Mouse (Mus musculus) midbrain, embryonic 14.5 days (tissue): ENCODE data around the gene Gm20538. TPM values are rescaled to one million over a fixed set of nuclear protein-coding genes. Genes with fewer than 3 reads are reported as not detected.

Experiments used
- ATAC-seq: fragments of 200-750 bp; cut with Nextera tagmentation; 2 replicates; pipeline ENCODE4 v1.8.0; 2017; ENCODE audit warnings: moderate number of reproducible peaks, moderate library complexity; ENCODE audit not compliant: low FRiP score, low TSS enrichment
- DNase-seq: peaks from one replicate; pipeline ENCODE4 v3.0.0-alpha.2; 2015
- H3K27ac ChIP-seq: fragments of 300-500 bp; sonication (generic); replicated peaks from 2 replicates; pipeline ENCODE4 v1.5.1; 2014; ENCODE audit warnings: mild to moderate bottlenecking, low read depth, low read length, moderate library complexity
- H3K27me3 ChIP-seq: fragments of 300-500 bp; sonication (generic); 2 replicates; pipeline ENCODE4 v1.6.1; 2014; ENCODE audit warnings: low read length, control low read depth, mixed read lengths; ENCODE audit not compliant: control insufficient read depth, insufficient read depth
- H3K36me3 ChIP-seq: fragments of 300-500 bp; sonication (generic); 2 replicates; pipeline ENCODE4 v1.6.1; 2014; ENCODE audit warnings: low read length, control low read depth; ENCODE audit not compliant: control insufficient read depth, insufficient read depth
- H3K4me1 ChIP-seq: fragments of 300-500 bp; sonication (generic); 2 replicates; pipeline ENCODE4 v1.6.1; 2014; ENCODE audit warnings: mild to moderate bottlenecking, antibody characterized with exemption, low read length, control low read depth; ENCODE audit not compliant: control insufficient read depth, insufficient read depth
- H3K4me2 ChIP-seq: fragments of 300-500 bp; sonication (generic); 2 replicates; pipeline ENCODE4 v1.6.1; 2014; ENCODE audit warnings: mild to moderate bottlenecking, low read length, moderate library complexity
- H3K4me3 ChIP-seq: fragments of 300-500 bp; sonication (generic); replicated peaks from 2 replicates; pipeline ENCODE4 v1.5.1; 2014; ENCODE audit warnings: low read depth, low read length
- H3K9ac ChIP-seq: fragments of 300-500 bp; sonication (generic); replicated peaks from 2 replicates; pipeline ENCODE4 v1.6.1; 2014; ENCODE audit warnings: mild to moderate bottlenecking, low read length, moderate library complexity
- H3K9me3 ChIP-seq: fragments of 300-500 bp; sonication (generic); 2 replicates; pipeline ENCODE4 v1.6.1; 2016; ENCODE audit warnings: low read length, control low read depth, mixed read lengths; ENCODE audit not compliant: control insufficient read depth
- WGBS: fragments of 180-500 bp; shearing (Covaris S2); extraction: QIAGEN DNeasy Blood & Tissue Kit; methylation state at CpG from one replicate; pipeline ENCODE4 v1.1.7; 2014; 5-methylcytosine and 5-hydroxymethylcytosine counted together
- polyA plus RNA-seq: library from polyadenylated mRNA; unstranded; fragments of >200 nt; fragmentation: Nextera tagmentation; extraction: Ambion mirVana; gene quantifications from 2 replicates; pipeline ENCODE4 v1.2.1, GENCODE M21; 2014

The Gm20538 gene
- polyA plus RNA-seq: not detected in 2 replicates

DNA sequence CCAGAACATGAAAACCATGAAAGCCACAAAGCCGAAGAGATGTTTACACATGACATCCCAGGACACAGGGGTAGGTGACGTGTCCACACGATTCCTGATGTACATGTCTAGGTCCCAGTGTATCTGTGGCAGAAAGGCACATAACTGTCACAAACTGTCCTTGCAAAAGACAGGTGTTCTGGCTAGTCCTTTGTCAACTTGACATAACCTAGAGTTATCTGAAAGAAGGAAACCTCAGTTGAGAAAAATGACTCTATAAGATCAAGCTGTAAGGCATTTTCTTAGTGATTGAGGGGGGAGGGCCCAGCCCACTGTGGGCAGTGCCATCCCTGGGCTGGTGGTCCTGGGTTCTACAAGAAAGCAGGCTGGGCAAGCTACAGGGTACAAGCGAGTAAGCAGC lies at the start of gene Gm20538:
Gene Gm20538, minus strand, starts transcription at position 101 of the 400 bp plus-strand sequence.
- WGBS: 98% methylated on average over 4 of the region's 4 CpGs
- Histone ChIP-seq H3K4me1 (peaks cover 7% of the 10 kb centered on the region; the same call in 1 of the 2 replicates), H3K9ac (no peak within 1 kb of the TSS), H3K27ac (no peak within 1 kb of the TSS), H3K9me3 (no peaks in the 10 kb centered on the region), H3K27me3 (no peaks in the 10 kb centered on the region), H3K4me2 (peak within 1 kb of the TSS; percentile 62; the same call in 1 of the 2 replicates), H3K36me3 (peaks cover 59% of the 10 kb centered on the region), H3K4me3 (no peak within 1 kb of the TSS)
- DNase-seq (no peak), ATAC-seq (no peak)

DNA sequence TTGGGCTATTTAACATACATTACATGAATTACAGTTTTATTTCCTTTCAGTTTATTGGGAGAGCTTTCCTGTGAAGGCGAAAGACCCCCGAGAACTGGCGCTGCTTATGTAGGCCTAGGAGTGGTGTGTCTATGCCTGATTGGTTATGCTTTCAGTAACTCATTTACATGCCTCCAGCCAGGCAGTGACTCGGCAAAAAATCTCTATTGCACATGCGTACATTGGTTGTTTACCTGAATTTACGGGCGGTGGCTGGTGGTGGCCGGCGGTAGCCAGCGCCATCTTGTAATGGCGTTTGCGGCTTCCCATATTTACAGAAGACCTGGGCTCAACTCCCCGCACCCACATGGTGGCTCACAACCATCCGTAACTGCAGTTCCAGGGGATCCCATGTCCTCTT lies 41.5 kb upstream of the Gm20538 start:
- DNase-seq (no peak), ATAC-seq (no peak)
- WGBS: 94% methylated on average over 14 of the region's 14 CpGs
- H3K4me3 ChIP-seq: no peak overlapping the region
- H3K9me3 ChIP-seq: no peaks in the 10 kb centered on the region
- no peak overlapping the region for H3K4me2 ChIP-seq
- no peak overlapping the region for H3K9ac ChIP-seq
- H3K27ac ChIP-seq: no peak overlapping the region
- H3K4me1 ChIP-seq: no peaks in the 10 kb centered on the region
- H3K27me3 ChIP-seq: no peaks in the 10 kb centered on the region
- H3K36me3 ChIP-seq: no peaks in the 10 kb centered on the region

DNA sequence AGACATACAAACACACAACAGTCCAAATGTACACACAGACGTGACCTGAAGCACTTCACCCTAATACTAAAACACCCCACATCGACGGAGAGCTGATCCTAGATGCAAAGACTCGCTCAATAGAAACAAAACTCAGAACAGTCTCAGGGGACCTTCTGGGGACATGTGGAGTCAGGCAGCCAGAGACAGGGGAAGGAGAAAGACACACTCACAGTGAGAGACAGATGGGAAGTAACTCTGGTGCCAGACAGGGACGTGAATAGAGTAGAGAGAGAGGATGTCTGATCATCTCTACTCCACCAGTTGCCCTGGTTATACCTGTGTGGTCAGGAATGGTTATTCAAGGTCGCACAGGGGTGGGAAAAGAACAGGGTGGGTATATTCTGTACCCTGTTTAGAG lies 39.0 kb upstream of the Gm20538 start:
- Histone ChIP-seq H3K9ac (no peak overlapping the region), H3K9me3 (no peaks in the 10 kb centered on the region), H3K4me1 (no peaks in the 10 kb centered on the region), H3K27ac (no peak overlapping the region), H3K4me2 (no peak overlapping the region), H3K27me3 (peaks cover 5% of the 10 kb centered on the region; the same call in 1 of the 2 replicates), H3K36me3 (no peaks in the 10 kb centered on the region), H3K4me3 (no peak overlapping the region)
- WGBS: 67% methylated on average over 6 of the region's 6 CpGs
- ATAC-seq: no peak
- no peak for DNase-seq

DNA sequence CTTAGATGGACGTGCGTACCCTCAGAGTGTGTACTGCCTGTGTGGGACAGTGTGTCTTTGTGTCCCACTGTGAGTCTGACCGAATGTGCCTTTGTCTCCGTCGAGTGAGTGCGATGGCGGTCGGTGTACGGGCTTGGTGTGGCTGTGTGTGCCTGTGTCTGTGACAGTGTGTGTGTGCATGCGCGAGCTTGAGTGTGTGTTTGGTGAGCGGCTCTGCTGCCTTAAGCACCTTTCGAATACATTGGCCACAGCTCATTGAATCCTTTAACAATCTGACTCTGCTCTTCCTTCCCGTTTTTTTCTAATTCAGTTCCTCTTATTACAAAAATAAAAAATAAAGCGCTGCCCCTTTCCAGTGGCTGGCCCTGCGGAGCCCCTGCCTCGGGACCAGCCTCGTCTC lies 38.4 kb upstream of the Gm20538 start:
- ATAC-seq (no peak), DNase-seq (peak; percentile 9)
- WGBS: 69% methylated on average over 18 of the region's 18 CpGs
- H3K36me3 ChIP-seq: no peaks in the 10 kb centered on the region
- H3K4me2 ChIP-seq: no peak overlapping the region
- H3K27ac ChIP-seq: no peak overlapping the region
- H3K4me3 ChIP-seq: no peak overlapping the region
- H3K9me3 ChIP-seq: no peaks in the 10 kb centered on the region
- H3K27me3 ChIP-seq: peaks cover 5% of the 10 kb centered on the region; the same call in 1 of the 2 replicates
- no peaks in the 10 kb centered on the region for H3K4me1 ChIP-seq
- no peak overlapping the region for H3K9ac ChIP-seq

DNA sequence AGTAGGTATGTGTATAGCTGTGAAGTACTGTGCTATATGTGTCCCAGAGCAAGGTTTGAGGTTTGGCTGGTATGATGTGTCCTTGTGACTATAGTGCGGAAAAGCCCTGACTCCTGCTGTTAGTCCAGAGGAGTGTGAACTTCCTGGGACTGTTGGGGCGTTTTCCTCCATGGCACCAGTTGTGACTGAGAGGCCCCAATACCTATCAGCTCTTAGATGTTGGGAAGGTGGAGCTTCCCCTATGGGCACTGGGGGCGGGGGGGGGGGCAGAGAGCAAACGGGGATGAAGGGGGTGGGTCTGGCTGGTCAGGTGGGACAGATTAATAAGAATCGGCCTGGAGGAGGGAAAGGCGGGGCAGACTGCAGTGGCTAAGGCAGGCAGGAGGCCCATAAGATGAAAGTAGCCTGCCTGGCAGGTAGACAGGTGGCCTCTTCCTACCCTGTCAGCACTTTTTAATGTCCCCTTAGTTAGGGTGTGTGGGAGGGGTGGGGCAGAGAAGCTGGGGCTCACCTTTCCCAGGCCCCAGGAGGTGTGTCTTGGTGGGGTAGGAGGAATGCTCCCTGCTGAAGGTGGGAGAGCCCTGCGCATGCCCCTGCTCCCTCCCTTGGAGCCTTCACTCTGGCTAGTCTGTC lies 37.1 kb upstream of the Gm20538 start:
- DNase-seq (no peak), ATAC-seq (no peak)
- whole genome bisulfite sequencing: 53% methylated on average over 7 of the region's 7 CpGs

DNA sequence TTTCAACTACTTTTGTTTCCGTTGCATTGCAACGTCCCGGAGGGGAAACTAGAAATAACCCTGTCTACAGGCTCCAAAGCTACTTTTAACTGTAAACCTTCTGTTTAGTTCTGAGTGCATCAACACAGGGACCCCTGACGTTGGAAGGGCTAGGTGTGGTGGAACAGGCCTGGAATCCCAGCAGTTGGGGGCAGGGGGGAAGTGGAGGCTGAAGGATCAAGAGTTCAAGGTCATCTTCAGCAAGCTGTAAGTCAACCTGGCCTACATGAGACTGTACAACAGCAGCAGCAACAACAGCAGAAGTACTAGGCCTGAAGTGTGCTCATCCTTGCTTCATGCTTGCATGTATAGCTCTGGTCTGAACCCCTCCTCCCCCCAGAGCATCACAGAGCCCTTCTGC lies 35.4 kb upstream of the Gm20538 start:
- peaks cover 8% of the 10 kb centered on the region; the same call in 1 of the 2 replicates for H3K27me3 ChIP-seq
- no peak overlapping the region for H3K4me3 ChIP-seq
- WGBS: 37% methylated on average over 4 of the region's 4 CpGs
- H3K36me3 ChIP-seq: no peaks in the 10 kb centered on the region
- no peaks in the 10 kb centered on the region for H3K9me3 ChIP-seq
- no peak overlapping the region for H3K9ac ChIP-seq
- no peak overlapping the region for H3K4me2 ChIP-seq
- DNase-seq: no peak
- H3K27ac ChIP-seq: no peak overlapping the region
- no peak for ATAC-seq
- no peaks in the 10 kb centered on the region for H3K4me1 ChIP-seq

More for the DNA sequence above, 37.1 kb upstream of the Gm20538 start:
- Histone ChIP-seq H3K9me3 (no peaks in the 10 kb centered on the region), H3K4me1 (no peaks in the 10 kb centered on the region), H3K36me3 (no peaks in the 10 kb centered on the region), H3K27me3 (peaks cover 8% of the 10 kb centered on the region; the same call in 1 of the 2 replicates), H3K9ac (no peak overlapping the region), H3K27ac (no peak overlapping the region), H3K4me2 (no peak overlapping the region), H3K4me3 (no peak overlapping the region)

DNA sequence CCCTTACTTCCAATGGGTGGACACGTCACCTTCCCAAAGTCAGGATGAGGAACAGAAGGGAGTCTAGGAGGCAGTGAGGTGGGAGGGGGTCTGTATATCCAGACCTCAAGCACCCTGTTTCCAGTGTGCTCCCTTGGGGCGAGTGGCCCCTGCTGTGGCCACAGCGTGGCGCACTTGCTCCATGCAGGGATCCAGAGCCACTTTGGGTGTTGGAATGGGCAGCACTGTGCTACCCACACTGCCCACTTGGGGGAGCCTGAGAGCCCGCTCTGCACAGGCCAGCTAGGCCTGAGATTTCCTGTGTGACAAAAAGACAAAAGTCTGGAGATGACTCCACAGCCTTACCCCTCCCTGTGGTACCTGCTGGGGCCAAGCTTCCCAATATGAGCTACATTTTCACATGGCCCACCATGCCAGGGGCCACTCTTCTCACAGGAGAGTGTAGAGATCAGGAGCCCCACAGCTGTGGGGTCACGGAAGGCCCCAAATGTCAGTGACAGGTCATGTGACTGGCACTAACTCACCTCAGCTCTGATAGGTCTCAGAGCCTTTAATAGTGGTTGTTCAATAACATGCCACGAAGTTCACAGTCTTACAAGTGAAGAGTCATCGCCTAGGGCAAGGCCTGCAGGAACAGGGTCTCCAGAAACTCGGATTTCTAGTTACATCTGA lies 30.1 kb upstream of the Gm20538 start:
- peak; percentile 96 for DNase-seq
- H3K4me3 ChIP-seq: no peak overlapping the region
- H3K9me3 ChIP-seq: no peaks in the 10 kb centered on the region
- no peak overlapping the region for H3K9ac ChIP-seq
- 34% methylated on average over 9 of the region's 9 CpGs for WGBS
- H3K4me2 ChIP-seq: no peak overlapping the region
- no peak overlapping the region for H3K27ac ChIP-seq
- H3K36me3 ChIP-seq: no peaks in the 10 kb centered on the region
- peak; percentile 82 for ATAC-seq
- no peaks in the 10 kb centered on the region for H3K4me1 ChIP-seq
- 0 out of 2 replicates have a peak, but pooled peaks cover 4% of the 10 kb centered on the region for H3K27me3 ChIP-seq

DNA sequence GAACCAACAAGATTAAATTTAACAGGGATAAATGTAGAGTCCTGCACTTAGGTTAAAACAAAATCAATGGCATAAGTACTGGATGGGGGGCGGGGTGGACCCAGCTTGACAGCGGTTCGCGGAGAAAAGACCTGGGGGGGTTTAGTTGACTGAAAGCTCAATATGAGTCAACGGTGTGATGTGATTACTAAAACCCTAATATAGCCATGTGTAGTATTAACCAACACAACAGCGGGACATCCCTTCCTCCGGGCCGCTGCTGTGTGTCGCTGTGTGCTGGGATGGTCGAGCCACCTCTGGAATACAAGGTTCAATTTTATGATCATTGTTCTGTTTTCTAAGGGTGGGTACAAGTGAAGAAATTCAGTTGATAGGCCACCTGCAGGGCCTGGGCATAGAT lies 29.5 kb upstream of the Gm20538 start:
- Histone ChIP-seq H3K36me3 (peaks cover under 1% of the 10 kb centered on the region; the same call in 1 of the 2 replicates), H3K4me2 (no peak overlapping the region), H3K9ac (no peak overlapping the region), H3K9me3 (no peaks in the 10 kb centered on the region), H3K4me1 (no peaks in the 10 kb centered on the region), H3K4me3 (no peak overlapping the region), H3K27me3 (0 out of 2 replicates have a peak, but pooled peaks cover 4% of the 10 kb centered on the region), H3K27ac (no peak overlapping the region)
- WGBS: 77% methylated on average over 10 of the region's 10 CpGs
- no peak for ATAC-seq
- DNase-seq: no peak

DNA sequence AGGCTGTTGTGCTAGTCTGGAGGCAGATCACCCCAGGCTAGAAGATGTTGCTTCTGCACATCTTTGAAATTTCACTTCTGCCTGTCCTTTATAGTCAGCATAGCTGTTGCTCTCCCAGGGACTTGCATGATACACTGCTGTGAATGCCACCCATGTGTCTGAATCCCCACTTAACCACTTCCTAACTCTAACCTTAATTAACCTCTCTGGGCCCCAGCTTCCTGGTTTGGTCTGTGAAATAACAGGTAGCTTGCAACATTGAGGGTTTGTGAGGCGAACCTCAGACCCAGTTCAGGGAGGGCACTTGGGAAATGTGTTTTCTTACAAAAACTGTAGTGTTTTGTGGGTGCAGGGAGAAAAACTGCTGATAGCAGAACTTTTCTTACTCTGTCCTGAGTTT lies 25.4 kb upstream of the Gm20538 start:
- ATAC-seq (no peak), DNase-seq (no peak)
- WGBS: 90% methylated on average over 1 of the region's 1 CpGs
- Histone ChIP-seq H3K4me1 (no peaks in the 10 kb centered on the region), H3K27me3 (no peaks in the 10 kb centered on the region), H3K9ac (no peak overlapping the region), H3K36me3 (peaks cover 22% of the 10 kb centered on the region), H3K9me3 (no peaks in the 10 kb centered on the region), H3K27ac (no peak overlapping the region), H3K4me3 (no peak overlapping the region), H3K4me2 (no peak overlapping the region)
